ENCODE assay signal across 9 mouse cellular contexts in the genomic region with DNA sequence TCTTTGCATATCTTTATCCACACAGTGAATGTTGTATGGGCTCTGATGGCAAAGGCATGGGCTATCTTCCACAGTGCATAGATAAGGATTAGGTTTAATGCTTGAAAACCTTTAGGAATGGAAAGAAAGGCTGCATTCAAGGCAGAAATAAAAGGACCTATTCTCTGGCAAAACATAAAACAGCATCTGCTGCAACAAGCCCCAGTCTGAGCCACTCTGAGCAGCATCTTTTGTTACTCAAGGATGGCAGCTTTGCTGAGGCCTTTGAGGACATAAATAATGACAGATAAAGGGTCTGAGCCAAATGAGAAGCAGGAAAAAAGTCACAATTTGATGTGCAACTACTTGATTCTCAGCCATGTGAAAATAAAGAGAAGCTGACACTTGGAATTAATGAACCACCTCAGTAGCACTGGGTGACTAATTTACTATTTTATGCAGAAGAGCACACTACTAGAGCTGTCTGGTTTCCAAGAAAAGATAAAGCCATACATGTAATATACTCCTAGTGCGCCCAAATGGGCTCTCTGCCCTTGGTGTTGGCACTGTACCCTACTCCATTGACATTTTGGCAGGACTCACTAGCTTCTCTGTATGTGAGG.
DNase-seq lines count a peak whose midpoint lies in the region; ATAC-seq lines count a peak whose summit lies in the region.
"Had no signal": no experiment of that assay in that cellular context is flagged by ENCODE, and none has a peak within 500 bp of the region (broad histone marks: within the 10 kb centered on the region; RNA-seq: fewer than 3 reads in every experiment).

No protein-coding gene starts in this region.

- no peak overlapping the region for H3K9ac ChIP-seq in midbrain, embryonic 12.5 days (replicated peaks)

- no peaks in the 10 kb centered on the region for H3K9me3 ChIP-seq in hindbrain, embryonic 10.5 days
- H3K9me3 ChIP-seq in midbrain, embryonic 12.5 days = no peaks in the 10 kb centered on the region

- H3K4me2 ChIP-seq in midbrain, embryonic 12.5 days (replicated peaks) = no peak overlapping the region

- WGBS in hindbrain, embryonic 10.5 days = 84% methylated on average over 1 of the region's 1 CpGs
- 29% methylated on average over 1 of the region's 1 CpGs for WGBS in midbrain, embryonic 12.5 days

- no peak for DNase-seq in frontal cortex, postnatal 25 days (ENCODE audit: low spot score in 2 of 2)
- DNase-seq in cerebellum, postnatal 10 days = peak; percentile 94 to 95
- peak; percentile 12 for DNase-seq in hindbrain, embryonic 10.5 days (ENCODE audit: low spot score)
- DNase-seq in kidney, postnatal 10 days = no peak
- no peak for DNase-seq in lung, postnatal 25 days (ENCODE audit: low spot score)
- no peak for DNase-seq in spleen, postnatal 10 days (ENCODE audit: low spot score in 2 of 2)
- DNase-seq: kidney, postnatal 14 days had no signal

- no peaks in the 10 kb centered on the region for H3K27me3 ChIP-seq in hindbrain, embryonic 10.5 days (ENCODE audit: insufficient read depth, poor library complexity, severe bottlenecking)
- H3K27me3 ChIP-seq in midbrain, embryonic 12.5 days = no peaks in the 10 kb centered on the region

- H3K27ac ChIP-seq in hindbrain, embryonic 10.5 days = peak overlapping the region; percentile 37; the same call in 1 of the 2 replicates
- H3K27ac ChIP-seq in midbrain, embryonic 12.5 days (replicated peaks) = peak overlapping the region; percentile 73

- peaks cover 10% of the 10 kb centered on the region; the same call in 1 of the 2 replicates for H3K4me1 ChIP-seq in hindbrain, embryonic 10.5 days (replicated peaks)
- H3K4me1 ChIP-seq in midbrain, embryonic 12.5 days = peaks cover 7% of the 10 kb centered on the region

- H3K4me3 ChIP-seq in hindbrain, embryonic 10.5 days = no peak overlapping the region
- no peak overlapping the region for H3K4me3 ChIP-seq in midbrain, embryonic 12.5 days

- no peaks in the 10 kb centered on the region for H3K36me3 ChIP-seq in hindbrain, embryonic 10.5 days
- H3K36me3 ChIP-seq in midbrain, embryonic 12.5 days = no peaks in the 10 kb centered on the region

- ATAC-seq in frontal cortex, adult (ENCODE audit: low TSS enrichment) = peak; percentile 55; the same call in 1 of the 2 replicates
- ATAC-seq in midbrain, embryonic 12.5 days (ENCODE audit: low FRiP score, low read depth) = peak; percentile 86

Comparison
In these comparisons a context has a peak if more than half of its experiments do, and no peak if none do; other contexts are left out.
1. DNase-seq: peak in cerebellum, postnatal 10 days (2 of 2) and hindbrain, embryonic 10.5 days (single experiment); none in frontal cortex, postnatal 25 days (0 of 2), kidney, postnatal 10 days (single experiment), lung, postnatal 25 days (single experiment) and spleen, postnatal 10 days (0 of 2).